Mouse (Mus musculus) midbrain, embryonic 15.5 days (tissue): ENCODE measurements around the gene Lgi1. TPM values are rescaled to one million over a fixed set of nuclear protein-coding genes. Genes with fewer than 3 reads are reported as not detected.
A peak's percentile ranks its signal among the peaks of the same experiment; 100 is the strongest.

Experiments used
- ATAC-seq: fragments of 200-750 bp; cut with Nextera tagmentation; replicated peaks from 2 replicates; pipeline ENCODE4 v1.8.0; 2017; ENCODE audit warnings: moderate TSS enrichment
- H3K27ac ChIP-seq: fragments of 300-500 bp; sonication (generic); 2 replicates; pipeline ENCODE4 v1.5.1; 2015; ENCODE audit warnings: mild to moderate bottlenecking, inconsistent platforms
- H3K27me3 ChIP-seq: fragments of 300-500 bp; sonication (generic); replicated peaks from 2 replicates; pipeline ENCODE4 v1.6.1; 2015; ENCODE audit warnings: inconsistent platforms
- H3K36me3 ChIP-seq: fragments of 300-500 bp; sonication (generic); replicated peaks from 2 replicates; pipeline ENCODE4 v1.6.1; 2015; ENCODE audit warnings: inconsistent platforms
- H3K4me1 ChIP-seq: fragments of 300-500 bp; sonication (generic); 2 replicates; pipeline ENCODE4 v1.6.1; 2015; ENCODE audit warnings: inconsistent platforms
- H3K4me2 ChIP-seq: fragments of 300-500 bp; sonication (generic); 2 replicates; pipeline ENCODE4 v1.6.1; 2015; ENCODE audit warnings: inconsistent platforms, mild to moderate bottlenecking, moderate library complexity
- H3K4me3 ChIP-seq: fragments of 300-500 bp; sonication (generic); 2 replicates; pipeline ENCODE4 v1.5.1; 2015; ENCODE audit warnings: mild to moderate bottlenecking, inconsistent platforms
- H3K9ac ChIP-seq: fragments of 300-500 bp; sonication (generic); 2 replicates; pipeline ENCODE4 v1.6.1; 2015; ENCODE audit warnings: mild to moderate bottlenecking, inconsistent platforms
- H3K9me3 ChIP-seq: fragments of 300-500 bp; sonication (generic); 2 replicates; pipeline ENCODE4 v1.6.1; 2016; ENCODE audit warnings: inconsistent platforms
- WGBS: fragments of 180-500 bp; shearing (Covaris S2); methylation state at CpG from one replicate; pipeline ENCODE4 v1.1.7; 2015; ENCODE audit warnings: mixed read lengths; 5-methylcytosine and 5-hydroxymethylcytosine counted together
- polyA plus RNA-seq: library from polyadenylated mRNA; unstranded; fragments of >200 nt; fragmentation: Nextera tagmentation; extraction: Ambion mirVana; gene quantifications from 2 replicates; pipeline ENCODE4 v1.2.1, GENCODE M21; 2015

Gene Lgi1
- polyA plus RNA-seq, 1 experiment from 2014 or later = 20.7 TPM

GRCm38 (mm10) chr19:38316602-38317313 lies 52.4 kb downstream of the Lgi1 start:
- Histone ChIP-seq H3K9ac (no peak overlapping the region), H3K4me2 (no peak overlapping the region), H3K9me3 (no peaks in the 10 kb centered on the region), H3K36me3 (no peaks in the 10 kb centered on the region), H3K4me3 (no peak overlapping the region), H3K4me1 (no peaks in the 10 kb centered on the region), H3K27me3 (no peaks in the 10 kb centered on the region), H3K27ac (no peak overlapping the region)
- 93% methylated on average over 6 of the region's 6 CpGs for WGBS
- no peak for ATAC-seq

GRCm38 (mm10) chr19:38318308-38318707 lies 54.0 kb downstream of the Lgi1 start:
- Histone ChIP-seq H3K9me3 (no peaks in the 10 kb centered on the region), H3K9ac (no peak overlapping the region), H3K4me3 (no peak overlapping the region), H3K27ac (no peak overlapping the region), H3K27me3 (no peaks in the 10 kb centered on the region), H3K4me2 (no peak overlapping the region), H3K4me1 (no peaks in the 10 kb centered on the region), H3K36me3 (no peaks in the 10 kb centered on the region)
- 96% methylated on average over 4 of the region's 4 CpGs for WGBS
- no peak for ATAC-seq

- no peak overlapping the region for H3K4me3 ChIP-seq
- 88% methylated on average over 4 of the region's 4 CpGs for WGBS
Measured at GRCm38 (mm10) chr19:38319168-38319567, 54.8 kb downstream of the Lgi1 start.

GRCm38 (mm10) chr19:38320651-38321188 lies 56.4 kb downstream of the Lgi1 start:
- Histone ChIP-seq H3K9me3 (no peaks in the 10 kb centered on the region), H3K27me3 (no peaks in the 10 kb centered on the region), H3K4me1 (peaks cover 9% of the 10 kb centered on the region), H3K4me2 (no peak overlapping the region), H3K9ac (no peak overlapping the region), H3K27ac (no peak overlapping the region), H3K36me3 (no peaks in the 10 kb centered on the region), H3K4me3 (no peak overlapping the region)
- 86% methylated on average over 5 of the region's 5 CpGs for WGBS
- ATAC-seq = no peak

More at GRCm38 (mm10) chr19:38319168-38319567, 54.8 kb downstream of the Lgi1 start:
- H3K9ac ChIP-seq = no peak overlapping the region
- H3K36me3 ChIP-seq = no peaks in the 10 kb centered on the region
- H3K4me2 ChIP-seq = no peak overlapping the region
- no peaks in the 10 kb centered on the region for H3K9me3 ChIP-seq
- H3K27me3 ChIP-seq = no peaks in the 10 kb centered on the region
- peaks cover 7% of the 10 kb centered on the region for H3K4me1 ChIP-seq
- H3K27ac ChIP-seq = no peak overlapping the region
- ATAC-seq = no peak

GRCm38 (mm10) chr19:38323726-38324125 lies 59.4 kb downstream of the Lgi1 start:
- no peaks in the 10 kb centered on the region for H3K9me3 ChIP-seq
- H3K27me3 ChIP-seq = no peaks in the 10 kb centered on the region
- no peak overlapping the region for H3K9ac ChIP-seq
- peaks cover 9% of the 10 kb centered on the region for H3K4me1 ChIP-seq
- no peaks in the 10 kb centered on the region for H3K36me3 ChIP-seq
- peak; percentile 82 for ATAC-seq
- H3K4me3 ChIP-seq = no peak overlapping the region
- no peak overlapping the region; the same call in 1 of the 2 replicates for H3K4me2 ChIP-seq
- H3K27ac ChIP-seq = peak overlapping the region; percentile 1; the same call in 1 of the 2 replicates

GRCm38 (mm10) chr19:38324147-38325028 lies 60.1 kb downstream of the Lgi1 start:
- H3K4me1 ChIP-seq = peaks cover 9% of the 10 kb centered on the region
- 0 out of 2 replicates have a peak overlapping the region, but pooled peaks have one; percentile 1 for H3K27ac ChIP-seq
- H3K4me3 ChIP-seq = no peak overlapping the region
- H3K27me3 ChIP-seq = no peaks in the 10 kb centered on the region
- no peak overlapping the region for H3K9ac ChIP-seq
- WGBS = 12% methylated on average over 10 of the region's 10 CpGs
- no peak overlapping the region; the same call in 1 of the 2 replicates for H3K4me2 ChIP-seq
- peak; percentile 92 for ATAC-seq
- H3K36me3 ChIP-seq = no peaks in the 10 kb centered on the region
- H3K9me3 ChIP-seq = no peaks in the 10 kb centered on the region

- H3K27ac ChIP-seq = 0 out of 2 replicates have a peak overlapping the region, but pooled peaks have one; percentile 13
- WGBS = 49% methylated on average over 4 of the region's 4 CpGs
- no peaks in the 10 kb centered on the region for H3K36me3 ChIP-seq
- peaks cover 9% of the 10 kb centered on the region for H3K4me1 ChIP-seq
- H3K4me3 ChIP-seq = no peak overlapping the region
- H3K27me3 ChIP-seq = no peaks in the 10 kb centered on the region
- ATAC-seq = peak; percentile 5
- no peaks in the 10 kb centered on the region for H3K9me3 ChIP-seq
- no peak overlapping the region for H3K4me2 ChIP-seq
- no peak overlapping the region for H3K9ac ChIP-seq
Measured at GRCm38 (mm10) chr19:38325029-38325398, 60.7 kb downstream of the Lgi1 start.

- H3K27ac ChIP-seq = no peak overlapping the region
- no peaks in the 10 kb centered on the region for H3K36me3 ChIP-seq
- 95% methylated on average over 7 of the region's 7 CpGs for WGBS
- H3K9me3 ChIP-seq = no peaks in the 10 kb centered on the region
- no peak for ATAC-seq
- H3K27me3 ChIP-seq = no peaks in the 10 kb centered on the region
- H3K4me3 ChIP-seq = no peak overlapping the region
- H3K9ac ChIP-seq = no peak overlapping the region
- H3K4me2 ChIP-seq = no peak overlapping the region
- peaks cover 9% of the 10 kb centered on the region for H3K4me1 ChIP-seq
Measured at GRCm38 (mm10) chr19:38325854-38326253, 61.5 kb downstream of the Lgi1 start.

GRCm38 (mm10) chr19:38327002-38327401 lies 62.7 kb downstream of the Lgi1 start:
- Histone ChIP-seq H3K4me3 (no peak overlapping the region), H3K4me1 (peaks cover 9% of the 10 kb centered on the region), H3K9ac (no peak overlapping the region), H3K9me3 (no peaks in the 10 kb centered on the region), H3K27ac (no peak overlapping the region), H3K4me2 (no peak overlapping the region), H3K36me3 (no peaks in the 10 kb centered on the region), H3K27me3 (no peaks in the 10 kb centered on the region)
- no peak for ATAC-seq
- 15% methylated on average over 4 of the region's 4 CpGs for WGBS

GRCm38 (mm10) chr19:38328010-38328409 lies 63.7 kb downstream of the Lgi1 start:
- 96% methylated on average over 7 of the region's 7 CpGs for WGBS
- no peaks in the 10 kb centered on the region for H3K9me3 ChIP-seq

GRCm38 (mm10) chr19:38329257-38329656 lies 64.9 kb downstream of the Lgi1 start:
- Histone ChIP-seq H3K27me3 (no peaks in the 10 kb centered on the region), H3K9ac (no peak overlapping the region), H3K27ac (no peak overlapping the region), H3K4me2 (no peak overlapping the region), H3K9me3 (no peaks in the 10 kb centered on the region), H3K4me1 (peaks cover under 1% of the 10 kb centered on the region; the same call in 1 of the 2 replicates), H3K36me3 (no peaks in the 10 kb centered on the region), H3K4me3 (no peak overlapping the region)
- no peak for ATAC-seq
- 96% methylated on average over 5 of the region's 5 CpGs for WGBS

More at GRCm38 (mm10) chr19:38328010-38328409, 63.7 kb downstream of the Lgi1 start:
- H3K27ac ChIP-seq = no peak overlapping the region
- H3K36me3 ChIP-seq = no peaks in the 10 kb centered on the region
- H3K27me3 ChIP-seq = no peaks in the 10 kb centered on the region
- peaks cover 9% of the 10 kb centered on the region for H3K4me1 ChIP-seq
- no peak overlapping the region for H3K4me3 ChIP-seq
- no peak for ATAC-seq
- no peak overlapping the region for H3K9ac ChIP-seq
- H3K4me2 ChIP-seq = no peak overlapping the region

- Histone ChIP-seq H3K4me2 (no peak overlapping the region), H3K4me3 (no peak overlapping the region), H3K9ac (no peak overlapping the region), H3K4me1 (no peaks in the 10 kb centered on the region), H3K27me3 (no peaks in the 10 kb centered on the region), H3K27ac (no peak overlapping the region), H3K36me3 (no peaks in the 10 kb centered on the region), H3K9me3 (no peaks in the 10 kb centered on the region)
- WGBS = 67% methylated on average over 1 of the region's 1 CpGs
- ATAC-seq = 0 out of 2 replicates have a peak, but pooled peaks have one; percentile 52
Measured at GRCm38 (mm10) chr19:38331072-38331471, 66.7 kb downstream of the Lgi1 start.
